Mouse (Mus musculus) natural killer cell, adult 2 months (primary cell): ENCODE measurements around the gene Scyl3.
A peak's percentile ranks its signal among the peaks of the same experiment; 100 is the strongest.

ENCODE experiments used
- DNase-seq, 2 experiments: peaks; one replicate each; pipeline ENCODE4 v3.0.0; 2022; ENCODE audit warnings: low spot score in 2 of 2

The Scyl3 gene

GRCm38 (mm10) chr1:163928846-163929245 lies at the start of gene Scyl3:
Gene Scyl3 (plus strand): TSS chr1:163929100.
- no peak for DNase-seq

- no peak for DNase-seq
Observed at GRCm38 (mm10) chr1:163889629-163890028, 39.3 kb upstream of the Scyl3 start.

DNA sequence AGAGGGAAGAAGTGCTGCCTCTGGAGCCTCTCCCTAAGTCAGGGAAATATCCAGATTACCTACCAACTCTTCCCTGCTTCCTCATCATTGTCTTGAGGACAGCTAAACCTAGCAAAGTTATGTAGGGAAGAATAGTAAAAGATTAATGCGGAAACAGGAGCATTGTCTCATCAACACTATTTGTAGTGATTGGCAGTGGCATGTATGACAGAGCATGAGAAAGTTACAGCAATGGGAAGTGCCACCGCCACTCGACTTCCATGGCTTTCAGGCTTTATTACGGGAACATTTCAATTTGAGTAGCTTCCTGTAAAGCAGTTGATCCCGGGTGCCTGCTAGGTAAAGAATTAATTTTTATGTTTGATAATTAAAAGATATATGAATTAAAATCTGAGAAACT lies 35.6 kb upstream of the Scyl3 start:
- DNase-seq = no peak

DNA sequence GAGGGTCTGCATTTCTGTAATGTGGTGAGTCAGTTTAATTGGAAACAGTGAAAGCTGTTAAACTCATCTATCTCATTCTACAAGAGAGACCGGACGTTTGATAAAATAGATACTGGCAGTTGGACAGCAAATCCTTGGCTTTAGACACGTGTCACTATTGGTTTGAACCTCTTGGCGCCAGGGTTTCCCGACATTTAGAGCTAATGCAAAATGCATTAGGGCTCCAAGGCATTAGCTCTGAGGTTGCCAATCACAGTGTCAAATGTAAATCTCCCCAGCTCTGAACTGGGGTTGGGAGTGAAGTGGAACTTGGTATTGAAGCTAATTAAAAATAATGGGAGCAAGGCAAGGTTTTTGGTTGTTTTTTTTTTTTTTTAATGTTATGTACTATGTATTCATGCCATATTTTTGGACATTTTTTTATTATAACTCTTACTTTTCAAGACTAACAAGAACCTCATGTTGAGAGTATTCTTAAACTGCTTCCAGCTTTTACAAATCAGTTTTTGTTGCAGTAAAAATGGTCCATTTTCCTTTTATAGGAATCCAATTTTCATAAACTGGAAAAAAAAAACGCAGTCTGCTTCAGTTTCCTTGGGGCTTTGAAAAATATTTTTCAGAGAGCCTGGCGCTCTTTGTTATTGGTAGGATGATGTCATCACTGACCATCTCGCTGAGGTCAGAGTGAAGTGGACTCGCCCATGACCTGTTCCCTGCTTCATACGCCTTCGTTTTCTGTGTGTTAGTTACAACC lies 34.9 kb upstream of the Scyl3 start:
- DNase-seq = no peak

GRCm38 (mm10) chr1:163898291-163898764 lies 30.6 kb upstream of the Scyl3 start:
- DNase-seq = no peak

DNA sequence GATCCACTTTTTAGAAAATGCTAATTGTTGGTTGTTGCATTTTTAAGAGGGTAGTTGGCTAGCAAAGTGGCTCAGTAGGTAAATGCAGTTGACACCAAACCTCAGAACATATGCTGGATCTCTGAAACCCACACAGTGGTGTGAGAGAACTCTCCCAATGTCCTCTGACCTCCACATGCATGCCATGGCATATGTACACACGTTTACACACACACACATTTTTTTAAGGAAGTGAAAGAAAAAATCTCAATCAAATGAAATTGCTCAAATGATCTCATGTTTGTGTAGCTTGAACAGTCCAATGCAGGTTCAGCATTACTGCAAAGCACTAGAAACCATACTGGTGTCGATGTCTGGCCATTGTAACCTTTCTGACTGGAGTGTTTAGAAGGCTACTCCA lies 29.3 kb upstream of the Scyl3 start:
- no peak for DNase-seq

DNA sequence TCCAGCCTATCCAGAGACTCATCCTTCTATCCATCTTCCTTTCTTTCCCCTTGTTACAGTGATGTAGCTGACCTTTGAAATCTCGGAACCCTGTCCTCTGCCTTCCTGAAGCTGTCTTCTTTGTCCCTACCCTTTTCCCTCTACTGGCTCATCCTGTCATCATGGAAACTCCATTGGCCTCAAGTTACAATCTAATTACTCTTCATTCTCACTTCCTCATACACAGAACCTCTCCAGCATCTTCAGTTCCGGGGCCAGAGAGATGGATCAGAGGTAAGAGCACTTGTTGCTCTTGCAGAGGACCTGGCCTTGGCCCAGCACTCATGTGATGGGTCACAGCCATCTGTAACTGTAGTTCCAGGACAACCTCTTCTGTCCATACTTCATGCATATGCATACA lies 28.7 kb upstream of the Scyl3 start:
- DNase-seq = no peak

DNA sequence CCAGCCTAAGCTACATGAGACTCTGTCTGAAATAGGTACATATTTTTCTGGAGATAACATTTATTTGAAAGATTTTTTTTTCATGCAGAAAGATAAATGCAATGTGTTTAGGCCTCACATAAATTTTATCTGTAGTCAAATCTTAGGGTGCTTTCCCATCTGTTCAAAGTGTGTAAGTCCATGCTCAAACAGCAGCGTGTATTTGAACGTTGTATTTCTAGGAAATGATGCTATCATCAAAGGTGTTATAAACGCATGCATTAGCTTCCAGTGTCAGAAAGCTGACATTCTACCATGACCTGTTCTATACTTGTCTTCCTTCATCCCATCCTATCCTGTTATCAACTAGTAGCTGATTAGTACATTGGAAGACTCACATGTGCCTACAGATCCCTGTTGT lies 25.5 kb upstream of the Scyl3 start:
- no peak for DNase-seq

DNA sequence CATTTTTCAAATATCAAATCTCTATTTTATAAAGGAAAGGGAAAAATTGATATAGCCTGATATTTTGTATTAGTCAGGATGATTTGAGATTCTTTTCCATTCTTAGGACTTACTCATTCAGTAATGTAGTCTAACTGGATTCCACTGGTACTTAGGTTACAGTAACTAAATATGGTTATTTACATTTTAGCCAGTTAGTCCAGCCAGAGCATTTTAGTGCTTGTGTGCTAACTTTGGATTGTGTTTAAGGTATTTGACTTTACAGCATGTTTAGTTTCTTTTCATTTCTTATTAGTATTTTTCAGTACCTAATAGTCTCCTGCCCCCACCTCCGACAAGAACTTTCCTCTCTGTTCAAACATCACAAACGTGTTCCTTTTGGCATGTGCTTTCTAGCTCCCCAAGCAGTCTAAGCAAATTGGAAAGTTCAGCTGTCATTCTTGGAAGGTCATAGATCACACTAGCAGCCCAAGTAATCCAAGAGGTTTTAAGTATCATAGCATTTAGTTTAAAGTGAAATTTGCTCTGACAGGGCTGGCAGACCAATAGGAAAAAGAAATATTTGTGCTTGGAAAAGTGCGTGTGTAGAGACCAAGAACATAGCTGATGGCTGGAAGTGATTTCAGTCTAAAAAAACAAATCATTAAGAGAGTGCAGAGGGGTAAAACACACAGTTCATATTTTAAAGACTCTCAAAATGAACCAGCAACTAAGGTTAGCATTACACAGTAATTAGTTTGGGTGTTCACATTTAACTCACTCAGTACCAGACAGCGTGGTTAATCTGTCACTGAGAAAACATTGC lies 21.7 kb upstream of the Scyl3 start:
- DNase-seq = no peak

DNA sequence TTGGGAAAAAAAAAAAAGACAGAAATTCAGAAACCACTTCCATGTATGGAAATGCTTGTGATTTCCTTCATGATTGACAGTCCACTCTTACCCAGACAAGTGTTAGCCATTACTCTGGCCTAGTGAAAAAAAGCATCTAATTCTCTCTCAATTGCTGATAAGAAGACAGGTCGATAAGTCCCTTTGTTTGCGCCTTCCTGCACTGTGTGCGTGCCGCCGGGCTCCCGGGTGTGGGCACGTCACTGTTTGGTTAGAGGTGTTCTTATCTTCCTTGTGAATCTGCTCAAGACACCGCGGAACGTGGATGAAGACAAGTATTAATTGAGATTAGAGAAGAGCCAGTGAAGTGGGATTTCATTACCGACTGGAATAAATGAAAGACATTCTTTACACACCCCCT lies 20.5 kb upstream of the Scyl3 start:
- no peak for DNase-seq

DNA sequence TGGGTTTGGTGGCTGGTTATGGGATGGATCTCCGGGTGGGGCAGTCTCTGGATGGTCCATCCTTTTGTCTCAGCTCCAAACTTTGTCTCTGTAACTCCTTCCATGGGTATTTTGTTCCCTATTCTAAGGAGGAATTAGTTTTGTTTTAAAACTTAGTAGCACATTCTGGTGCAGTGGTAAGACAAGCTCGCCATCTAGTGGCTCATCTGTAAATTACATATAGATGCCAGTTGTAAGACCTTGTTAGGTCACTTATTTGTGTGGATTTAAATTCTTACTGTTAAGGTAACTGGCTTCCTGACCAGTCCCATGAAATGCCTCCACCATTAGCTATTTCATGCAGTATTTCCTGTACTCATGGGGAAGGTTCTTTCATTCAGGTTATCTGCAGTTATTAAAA lies 18.6 kb upstream of the Scyl3 start:
- DNase-seq = peak; percentile 13 to 15

GRCm38 (mm10) chr1:163910785-163911184 lies 18.1 kb upstream of the Scyl3 start:
- DNase-seq = no peak

GRCm38 (mm10) chr1:163911981-163912380 lies 16.9 kb upstream of the Scyl3 start:
- no peak for DNase-seq

- no peak for DNase-seq
Observed at GRCm38 (mm10) chr1:163917349-163918160, 11.3 kb upstream of the Scyl3 start.

DNA sequence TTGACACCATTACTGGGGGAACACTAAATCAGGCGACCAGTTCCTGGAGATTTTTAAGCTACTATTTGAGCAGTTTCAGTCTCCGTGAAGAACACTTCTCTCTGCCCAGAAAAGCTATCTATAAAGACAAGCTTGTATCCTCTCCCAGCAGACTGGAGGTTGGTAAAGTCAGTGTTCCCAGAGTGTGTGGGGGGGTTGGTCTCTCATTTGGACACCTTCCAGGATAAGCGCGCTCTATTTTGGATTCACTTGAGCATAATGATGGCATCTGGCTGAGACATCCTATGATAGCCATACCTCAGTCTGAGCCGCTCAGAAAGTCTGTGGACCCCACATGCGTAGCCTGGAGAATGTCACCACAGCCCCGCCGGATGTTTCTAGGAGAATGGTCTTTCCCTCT lies 4.8 kb upstream of the Scyl3 start:
- no peak for DNase-seq

GRCm38 (mm10) chr1:163929636-163930457 lies 947 bp downstream of the Scyl3 start:
- peak; percentile 86 to 87 for DNase-seq

DNA sequence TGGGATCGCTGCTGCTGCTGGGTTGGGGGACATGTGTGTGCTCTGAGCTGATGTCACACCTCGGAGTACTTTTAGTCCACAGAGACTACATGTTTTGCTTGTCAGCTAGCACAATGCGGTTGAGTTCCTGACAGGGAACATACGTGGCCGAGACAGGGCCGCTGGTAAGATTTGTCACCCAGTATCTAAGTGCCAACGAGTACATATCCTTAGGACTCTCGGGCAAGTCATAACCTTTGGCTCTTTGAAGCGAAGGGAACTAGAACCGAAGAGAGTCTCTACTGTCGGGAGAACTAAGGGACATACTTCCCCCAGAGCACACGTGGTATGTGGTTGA lies 1.5 kb downstream of the Scyl3 start:
- DNase-seq = peak; percentile 42 to 45

GRCm38 (mm10) chr1:163931801-163932200 lies 2.9 kb downstream of the Scyl3 start:
- no peak for DNase-seq

GRCm38 (mm10) chr1:163934591-163934990 lies 5.7 kb downstream of the Scyl3 start:
- DNase-seq = no peak

DNA sequence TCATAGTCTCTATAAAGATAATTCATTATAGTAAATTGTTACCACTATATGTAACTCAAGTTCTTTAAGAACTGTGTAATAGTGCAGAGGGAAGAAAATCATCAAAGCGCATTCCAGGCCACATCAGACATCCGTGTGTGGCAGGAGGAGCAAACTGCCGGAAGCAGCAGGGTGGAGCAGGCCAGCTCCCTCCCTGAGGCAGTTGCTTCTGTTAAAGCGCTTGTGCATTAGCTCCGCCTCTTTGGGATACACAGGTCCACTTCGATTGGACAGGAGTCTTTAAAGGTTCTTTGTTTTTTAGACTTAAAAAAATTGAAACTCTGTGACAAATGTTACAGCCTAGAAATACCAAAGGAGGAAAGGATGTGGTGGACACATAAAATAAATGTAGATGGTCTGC lies 13.2 kb downstream of the Scyl3 start:
- no peak for DNase-seq

- DNase-seq = no peak
Observed at GRCm38 (mm10) chr1:163953396-163953795, 24.5 kb downstream of the Scyl3 start.
